Mouse (Mus musculus) CH12.LX (cell line): ENCODE data around the gene Igsf6. TPM values are rescaled to one million over a fixed set of nuclear protein-coding genes. Genes with fewer than 3 reads are reported as not detected.

ENCODE experiments used
- DNase-seq: peaks from one replicate; pipeline ENCODE4 v3.0.0-alpha.2; 2013; ENCODE audit errors: extremely low read depth
- H3K27ac ChIP-seq: 2 replicates; pipeline ENCODE4 v1.5.1; 2012; ENCODE audit warnings: low read depth, mild to moderate bottlenecking, control low read depth, moderate library complexity; ENCODE audit not compliant: insufficient read depth
- H3K27me3 ChIP-seq: replicated peaks from 2 replicates; pipeline ENCODE3; 2012; ENCODE audit warnings: inconsistent platforms
- H3K36me3 ChIP-seq, 2 experiments: replicated peaks in 1 of 2; 2 replicates each; pipeline versions ENCODE3 to v1.6.1; 2012; ENCODE audit warnings: inconsistent platforms in 1 of 2, low read length in 1 of 2, mild to moderate bottlenecking in 1 of 2, mixed read lengths in 1 of 2, moderate library complexity in 1 of 2; ENCODE audit not compliant: control insufficient read depth in 1 of 2, insufficient read depth in 1 of 2
- H3K4me1 ChIP-seq, 2 experiments: 2 replicates each; pipeline ENCODE4 v1.6.1; 2012; ENCODE audit warnings: inconsistent platforms in 1 of 2, moderate library complexity in 1 of 2; ENCODE audit not compliant: insufficient read depth in 2 of 2, control insufficient read depth in 1 of 2
- H3K4me2 ChIP-seq: 2 replicates; pipeline ENCODE4 v1.6.1; 2012; ENCODE audit warnings: low read depth, mild to moderate bottlenecking, control low read depth; ENCODE audit not compliant: poor library complexity, insufficient read depth, severe bottlenecking
- H3K4me3 ChIP-seq, 3 experiments: fragments of 150-350 bp in 1 of 3; sonication (generic) in 1 of 3; replicated peaks in 1 of 3; 2 replicates each; pipeline versions ENCODE3 to v1.5.1; 2011 to 2012; ENCODE audit warnings: low read depth in 2 of 3, low read length in 2 of 3, mild to moderate bottlenecking in 2 of 3, moderate library complexity in 2 of 3, control low read depth in 1 of 3, improper control_type of control experiment in 1 of 3, inconsistent platforms in 1 of 3, mixed read lengths in 1 of 3; ENCODE audit not compliant: poor library complexity in 1 of 3
- H3K79me2 ChIP-seq: replicated peaks from 2 replicates; pipeline ENCODE4 v1.6.1; 2012; ENCODE audit warnings: mild to moderate bottlenecking, moderate library complexity; ENCODE audit not compliant: control insufficient read depth, poor library complexity, insufficient read depth, severe bottlenecking; ENCODE audit errors: extremely low read depth
- H3K9ac ChIP-seq: 2 replicates; pipeline ENCODE4 v1.6.1; 2012; ENCODE audit warnings: low read depth, mild to moderate bottlenecking, control low read depth, moderate library complexity; ENCODE audit not compliant: insufficient read depth
- H3K9me3 ChIP-seq: replicated peaks from 2 replicates; pipeline ENCODE3; 2012; ENCODE audit warnings: low read length, inconsistent platforms, mixed read lengths
- BHLHE40 ChIP-seq: IDR thresholded peaks from 2 replicates; pipeline ENCODE4 v1.6.1; 2011; ENCODE audit warnings: mild to moderate bottlenecking, low read depth, low read length, improper control_type of control experiment
- CHD1 ChIP-seq: IDR thresholded peaks from 2 replicates; pipeline ENCODE4 v1.6.1; 2012; ENCODE audit warnings: low read depth, low read length, improper control_type of control experiment, inconsistent platforms
- CHD2 ChIP-seq: IDR thresholded peaks from 2 replicates; pipeline ENCODE4 v1.6.1; 2011; ENCODE audit warnings: low read length, improper control_type of control experiment
- ELF1 ChIP-seq: IDR thresholded peaks from 2 replicates; pipeline ENCODE4 v1.6.1; 2014; ENCODE audit warnings: low read depth, mild to moderate bottlenecking, inconsistent platforms, low read length, improper control_type of control experiment
- EP300 ChIP-seq: IDR thresholded peaks from 2 replicates; pipeline ENCODE4 v1.6.1; 2011; ENCODE audit warnings: low read length, improper control_type of control experiment
- ETS1 ChIP-seq: conservative IDR thresholded peaks from 2 replicates; pipeline ENCODE4 v1.6.1; 2012; ENCODE audit warnings: low read depth, mild to moderate bottlenecking, inconsistent platforms, low read length, improper control_type of control experiment, moderate library complexity
- HCFC1 ChIP-seq: IDR thresholded peaks from 2 replicates; pipeline ENCODE4 v1.6.1; 2012; ENCODE audit warnings: low read depth, mild to moderate bottlenecking, inconsistent platforms, low read length, improper control_type of control experiment
- JUN ChIP-seq: IDR thresholded peaks from 2 replicates; pipeline ENCODE4 v1.6.1; 2011; ENCODE audit warnings: low read depth, mild to moderate bottlenecking, low read length, improper control_type of control experiment, moderate library complexity; ENCODE audit not compliant: insufficient read depth
- JUND ChIP-seq: conservative IDR thresholded peaks from 2 replicates; pipeline ENCODE4 v1.6.1; 2011; ENCODE audit warnings: low read depth, low read length, improper control_type of control experiment
- MAFK ChIP-seq: IDR thresholded peaks from 2 replicates; pipeline ENCODE4 v1.6.1; 2011; ENCODE audit warnings: low read length, improper control_type of control experiment; ENCODE audit not compliant: insufficient replicate concordance
- MAZ ChIP-seq: IDR thresholded peaks from 2 replicates; pipeline ENCODE4 v1.6.1; 2012; ENCODE audit warnings: low read depth, mild to moderate bottlenecking, inconsistent platforms, low read length, improper control_type of control experiment, moderate library complexity
- MXI1 ChIP-seq: IDR thresholded peaks from 2 replicates; pipeline ENCODE4 v1.6.1; 2011; ENCODE audit warnings: mild to moderate bottlenecking, low read depth, low read length, improper control_type of control experiment
- MYC ChIP-seq: IDR thresholded peaks from 2 replicates; pipeline ENCODE4 v1.6.1; 2011; ENCODE audit warnings: low read depth, mild to moderate bottlenecking, improper control_type of control experiment, low read length
- NELFE ChIP-seq: IDR thresholded peaks from 2 replicates; pipeline ENCODE4 v1.6.1; 2011; ENCODE audit warnings: low read depth, low read length, improper control_type of control experiment
- PAX5 ChIP-seq: IDR thresholded peaks from 2 replicates; pipeline ENCODE4 v1.6.1; 2012; ENCODE audit warnings: low read length, inconsistent platforms, mixed read lengths
- POLR2AphosphoS2 ChIP-seq: IDR thresholded peaks from 2 replicates; pipeline ENCODE4 v1.6.1; 2011; ENCODE audit warnings: low read depth, low read length, improper control_type of control experiment
- SIN3A ChIP-seq: IDR thresholded peaks from 2 replicates; pipeline ENCODE4 v1.6.1; 2012; ENCODE audit warnings: low read length, improper control_type of control experiment, inconsistent platforms
- SMC3 ChIP-seq: IDR thresholded peaks from 2 replicates; pipeline ENCODE4 v1.6.1; 2011; ENCODE audit warnings: low read depth, low read length, improper control_type of control experiment
- TCF12 ChIP-seq: IDR thresholded peaks from 2 replicates; pipeline ENCODE4 v1.6.1; 2014; ENCODE audit warnings: low read depth, mild to moderate bottlenecking, inconsistent platforms, low read length, improper control_type of control experiment
- UBTF ChIP-seq: IDR thresholded peaks from 2 replicates; pipeline ENCODE4 v1.6.1; 2012; ENCODE audit warnings: low read depth, mild to moderate bottlenecking, inconsistent platforms, low read length, improper control_type of control experiment, moderate library complexity
- USF1 ChIP-seq: IDR thresholded peaks from 2 replicates; pipeline ENCODE4 v1.6.1; 2014; ENCODE audit warnings: low read depth, mild to moderate bottlenecking, inconsistent platforms, low read length, improper control_type of control experiment
- USF2 ChIP-seq: conservative IDR thresholded peaks from 2 replicates; pipeline ENCODE4 v1.6.1; 2011; ENCODE audit warnings: low read depth, low read length, improper control_type of control experiment
- ZKSCAN1 ChIP-seq: IDR thresholded peaks from 2 replicates; pipeline ENCODE4 v1.6.1; 2012; ENCODE audit warnings: low read depth, inconsistent platforms, low read length, improper control_type of control experiment, borderline replicate concordance
- ZMIZ1 ChIP-seq: IDR thresholded peaks from 2 replicates; pipeline ENCODE4 v1.6.1; 2012; ENCODE audit warnings: low read depth, mild to moderate bottlenecking, inconsistent platforms, low read length, improper control_type of control experiment
- dilution Hi-C: fragments of 300-500 bp; cut with MboI; formaldehyde crosslinking; loops from 2 replicates; pipeline ENCODE4 v1.14.3; 2020; ENCODE audit warnings: low sequenced_read_pairs; ENCODE audit not compliant: extremely low pct_unique_long_range_greater_than_20kb, extremely low pct_ligation_motif_present
- in situ Hi-C: fragments of 300-500 bp; cut with MboI; formaldehyde crosslinking; loops from 3 replicates; pipeline ENCODE4 v1.14.3; 2019; ENCODE audit warnings: low sequenced_read_pairs, low pct_ligation_motif_present, low pct_unique_long_range_greater_than_20kb, mixed read lengths
- polyA plus RNA-seq: library from polyadenylated mRNA; unstranded; fragments of >175 nt; gene quantifications from 2 replicates; pipeline ENCODE4 v1.2.1, GENCODE M21; 2012; ENCODE audit warnings: low read depth; ENCODE audit not compliant: insufficient read length
- total RNA-seq, 2 experiments: library from RNA; depleted of rRNA; stranded (reverse); fragments of 300-350 nt in 1 of 2; fragments of >200 nt in 1 of 2; gene quantifications; 2 replicates each; pipeline ENCODE4 v1.2.3; 2012 to 2014

Gene Igsf6
- total and polyA plus RNA-seq, 3 experiments, result 0.21 TPM; not detected in 2

- Histone ChIP-seq H3K36me3 (no peaks in the 10 kb centered on the region), H3K27me3 (no peaks in the 10 kb centered on the region), H3K4me1 (peaks cover 4 to 6% of the 10 kb centered on the region in 2 experiments; a peak in 3 of 4 replicates), H3K4me2 (no peak overlapping the region), H3K27ac (no peak overlapping the region), H3K9me3 (no peaks in the 10 kb centered on the region), H3K9ac (no peak overlapping the region), H3K4me3 (no peak overlapping the region), H3K79me2 (no peaks in the 10 kb centered on the region)
- TF ChIP-seq SIN3A, result no peak
- TF ChIP-seq MYC, result no peak
- TF ChIP-seq ZKSCAN1, result no peak
- TF ChIP-seq HCFC1, result no peak
- TF ChIP-seq PAX5, result no peak
- TF ChIP-seq UBTF, result no peak
- no peak for TF ChIP-seq MAFK
- TF ChIP-seq SMC3, result no peak
- TF ChIP-seq EP300, result no peak
- TF ChIP-seq ETS1, result no peak
- TF ChIP-seq USF1, result no peak
- no peak for TF ChIP-seq MXI1
- no peak for TF ChIP-seq ELF1
- no peak for TF ChIP-seq USF2
- no peak for TF ChIP-seq JUN
- TF ChIP-seq MAZ, result no peak
- no peak for TF ChIP-seq CHD2
- dilution Hi-C loops, result no loop called here
- DNase-seq, result no peak
- in situ Hi-C loops, result no loop called here
Measured at GRCm38 (mm10) chr7:121018778-121019177, 55.6 kb downstream of the Igsf6 start.

GRCm38 (mm10) chr7:121014486-121014885 is 59.9 kb downstream of the Igsf6 start:
- Histone ChIP-seq H3K9ac (no peak overlapping the region), H3K9me3 (no peaks in the 10 kb centered on the region), H3K4me1 (peaks cover 2 to 14% of the 10 kb centered on the region in 2 experiments; a peak in 3 of 4 replicates), H3K4me3 (no peak overlapping the region), H3K27me3 (no peaks in the 10 kb centered on the region)
- dilution Hi-C loops, result no loop called here
- no peak for TF ChIP-seq TCF12
- TF ChIP-seq USF2, result no peak
- no peak for TF ChIP-seq BHLHE40
- TF ChIP-seq SMC3, result no peak
- TF ChIP-seq ZMIZ1, result no peak
- TF ChIP-seq JUND, result no peak
- TF ChIP-seq MAZ, result no peak
- no peak for TF ChIP-seq CHD1
- no peak for TF ChIP-seq NELFE
- no peak for TF ChIP-seq PAX5
- no peak for TF ChIP-seq SIN3A
- TF ChIP-seq JUN, result no peak
- TF ChIP-seq EP300, result no peak
- no peak for TF ChIP-seq POLR2AphosphoS2
- TF ChIP-seq, all 38 proteins: peak for 0
- H3K27ac ChIP-seq, result no peak overlapping the region
- H3K36me3 ChIP-seq, result no peaks in the 10 kb centered on the region
- in situ Hi-C loops, result no loop called here
- no peak overlapping the region for H3K4me2 ChIP-seq
- no peaks in the 10 kb centered on the region for H3K79me2 ChIP-seq
- DNase-seq, result no peak
